Mouse (Mus musculus) monocyte, adult 5-6 weeks (primary cell): ENCODE data around the gene Rab5if. TPM values are rescaled to one million over a fixed set of nuclear protein-coding genes. Genes with fewer than 3 reads are reported as not detected.
A peak's percentile ranks its signal among the peaks of the same experiment; 100 is the strongest.
"Not testable (repeated sequence)": the region's sequence is repeated elsewhere in the genome, so short reads cannot be mapped to it uniquely, and the experiment has no call there.

Experiments
- ATAC-seq: fragments of 153-309, 156-312 bp; replicated peaks from 2 replicates; pipeline ENCODE4 v1.8.0; 2017; ENCODE audit warnings: mild to moderate bottlenecking; ENCODE audit not compliant: low TSS enrichment, insufficient number of reproducible peaks, severe bottlenecking, poor library complexity, low FRiP score
- total RNA-seq: library from RNA; stranded (forward); fragments of 200-1000, 200-491, 200-594 nt; gene quantifications from 3 replicates; pipeline ENCODE4 v1.2.3, GENCODE M21; 2017

Rab5if gene
- total RNA-seq, 1 experiment from 2014 or later = 134 TPM

- ATAC-seq = 0 out of 2 replicates have a peak, but pooled peaks have one; percentile 19
Observed at GRCm38 (mm10) chr2:156850505-156850904, 12.4 kb upstream of the Rab5if start.

- not testable (repeated sequence) for ATAC-seq
Observed at GRCm38 (mm10) chr2:156853584-156853983, 9.3 kb upstream of the Rab5if start.

- ATAC-seq = not testable (repeated sequence)
Observed at GRCm38 (mm10) chr2:156853999-156854771, 8.7 kb upstream of the Rab5if start.

- no peak for ATAC-seq
Observed at GRCm38 (mm10) chr2:156856311-156856710, 6.6 kb upstream of the Rab5if start.

GRCm38 (mm10) chr2:156857385-156857791, 5.5 kb upstream of the Rab5if start:
- ATAC-seq = peak; percentile 74

- no peak for ATAC-seq
Observed at GRCm38 (mm10) chr2:156857835-156858234, 5.1 kb upstream of the Rab5if start, which contains the start of gene 4930518I15Rik. Gene 4930518I15Rik (minus strand): TSS chr2:156857946.

GRCm38 (mm10) chr2:156858671-156859070, 4.3 kb upstream of the Rab5if start:
- no peak for ATAC-seq

GRCm38 (mm10) chr2:156862041-156862717, 749 bp upstream of the Rab5if start:
- no peak for ATAC-seq

GRCm38 (mm10) chr2:156863487-156864160, 696 bp downstream of the Rab5if start:
- ATAC-seq = peak; percentile 86

- ATAC-seq = no peak
Observed at GRCm38 (mm10) chr2:156864481-156864880, 1.6 kb downstream of the Rab5if start.

GRCm38 (mm10) chr2:156868994-156869393, 6.1 kb downstream of the Rab5if start:
- no peak for ATAC-seq

GRCm38 (mm10) chr2:156869554-156869953, 6.6 kb downstream of the Rab5if start:
- no peak for ATAC-seq

- no peak for ATAC-seq
Observed at GRCm38 (mm10) chr2:156870519-156870918, 7.6 kb downstream of the Rab5if start.

GRCm38 (mm10) chr2:156873629-156874028, 10.7 kb downstream of the Rab5if start:
- 0 out of 2 replicates have a peak, but pooled peaks have one; percentile 49 for ATAC-seq

- no peak for ATAC-seq
Observed at GRCm38 (mm10) chr2:156874047-156874759, 11.3 kb downstream of the Rab5if start.

- no peak for ATAC-seq
Observed at GRCm38 (mm10) chr2:156874760-156875510, 12.0 kb downstream of the Rab5if start.

- peak; percentile 63; the same call in 1 of the 2 replicates for ATAC-seq
Observed at GRCm38 (mm10) chr2:156877726-156878125, 14.8 kb downstream of the Rab5if start.

GRCm38 (mm10) chr2:156879541-156879940, 16.6 kb downstream of the Rab5if start:
- no peak for ATAC-seq
